Comparison of ENCODE assay signal across 9 mouse cellular contexts in the genomic region with DNA sequence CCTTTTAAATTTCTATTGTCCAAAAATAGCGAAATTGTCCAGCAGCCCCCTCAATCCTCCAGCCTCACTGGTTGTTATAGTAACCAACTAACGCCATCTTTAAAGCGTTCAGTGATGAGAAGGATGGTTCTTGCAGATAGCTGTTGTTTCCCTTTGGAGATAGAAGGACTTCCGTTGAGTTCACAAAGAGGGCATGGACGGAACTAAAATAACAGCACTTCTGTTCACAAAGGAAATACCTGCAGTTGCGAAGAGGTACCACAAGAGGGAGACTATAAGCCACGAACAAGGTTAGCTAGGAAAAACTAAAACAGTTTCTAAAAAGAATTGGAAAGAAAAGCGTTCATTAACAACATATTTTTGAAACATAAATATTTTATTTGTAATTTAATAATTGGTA.
A peak's percentile ranks its signal among the peaks of the same experiment; 100 is the strongest.
DNase-seq lines count a peak whose midpoint lies in the region; ATAC-seq and TF ChIP-seq lines count a peak whose summit lies in the region.
"Had no signal": no experiment of that assay in that cellular context is flagged by ENCODE, and none has a peak within 500 bp of the region (broad histone marks: within the 10 kb centered on the region; RNA-seq: fewer than 3 reads in every experiment).

No protein-coding gene starts in this region.

- no peak overlapping the region for H3K4me2 ChIP-seq in embryonic facial prominence, embryonic 14.5 days (ENCODE audit: low read depth, low read length)
- H3K4me2 ChIP-seq in lung, postnatal 0 days (replicated peaks; ENCODE audit: low read depth, low read length) = no peak overlapping the region
- H3K4me2 ChIP-seq: neural tube, embryonic 13.5 days had no signal

- H3K9me3 ChIP-seq in embryonic facial prominence, embryonic 14.5 days (ENCODE audit: control insufficient read depth, low read length) = no peaks in the 10 kb centered on the region
- H3K9me3 ChIP-seq in lung, postnatal 0 days (ENCODE audit: low read length) = no peaks in the 10 kb centered on the region
- H3K9me3 ChIP-seq: neural tube, embryonic 13.5 days had no signal

- TF ChIP-seq EP300 in lung, postnatal 0 days (IDR thresholded peaks at IDR 0.05) = no peak

- no peaks in the 10 kb centered on the region for H3K36me3 ChIP-seq in embryonic facial prominence, embryonic 14.5 days (ENCODE audit: control insufficient read depth, insufficient read depth, low read length)
- H3K36me3 ChIP-seq in lung, postnatal 0 days (ENCODE audit: insufficient read depth, low read length) = no peaks in the 10 kb centered on the region
- H3K36me3 ChIP-seq: neural tube, embryonic 13.5 days had no signal

- peak; percentile 31 for DNase-seq in cerebellum, adult 11 months
- peak; percentile 79 for DNase-seq in 3T3-L1 (ENCODE audit: low read depth, low spot score)
- peak; percentile 63 for DNase-seq in adrenal gland, postnatal 10 days
- DNase-seq in embryonic facial prominence, embryonic 14.5 days (ENCODE audit: low spot score) = peak; percentile 43
- DNase-seq in kidney, postnatal 10 days = peak; percentile 76
- peak; percentile 70 for DNase-seq in lung, postnatal 0 days (ENCODE audit: low spot score)
- peak; percentile 50 for DNase-seq in right cerebral cortex, postnatal 4 days

- H3K27me3 ChIP-seq in embryonic facial prominence, embryonic 14.5 days (replicated peaks; ENCODE audit: control insufficient read depth, insufficient read depth, low read length) = no peaks in the 10 kb centered on the region
- H3K27me3 ChIP-seq in lung, postnatal 0 days (replicated peaks; ENCODE audit: insufficient read depth, low read length) = no peaks in the 10 kb centered on the region
- H3K27me3 ChIP-seq: neural tube, embryonic 13.5 days had no signal

- no peak overlapping the region for H3K4me3 ChIP-seq in embryonic facial prominence, embryonic 14.5 days (ENCODE audit: low read depth, low read length)
- no peak overlapping the region for H3K4me3 ChIP-seq in lung, postnatal 0 days (ENCODE audit: low read depth, low read length)
- H3K4me3 ChIP-seq: neural tube, embryonic 13.5 days had no signal

- H3K4me1 ChIP-seq in embryonic facial prominence, embryonic 14.5 days (ENCODE audit: control insufficient read depth, insufficient read depth, low read length) = no peaks in the 10 kb centered on the region
- no peaks in the 10 kb centered on the region for H3K4me1 ChIP-seq in lung, postnatal 0 days (ENCODE audit: insufficient read depth, low read depth, low read length)
- H3K4me1 ChIP-seq: neural tube, embryonic 13.5 days had no signal

- H3K27ac ChIP-seq in embryonic facial prominence, embryonic 14.5 days (replicated peaks; ENCODE audit: low read depth, low read length) = no peak overlapping the region
- no peak overlapping the region for H3K27ac ChIP-seq in lung, postnatal 0 days (ENCODE audit: low read length)
- H3K27ac ChIP-seq: neural tube, embryonic 13.5 days had no signal

- WGBS in embryonic facial prominence, embryonic 14.5 days = 27% methylated on average over 8 of the region's 8 CpGs
- 21% methylated on average over 8 of the region's 8 CpGs for WGBS in lung, postnatal 0 days

- ATAC-seq in cerebellum, adult (ENCODE audit: insufficient number of reproducible peaks, low FRiP score, low TSS enrichment) = no peak
- no peak for ATAC-seq in embryonic facial prominence, embryonic 14.5 days (ENCODE audit: low read depth)
- no peak for ATAC-seq in lung, postnatal 0 days

- H3K9ac ChIP-seq in embryonic facial prominence, embryonic 14.5 days (ENCODE audit: low read depth, low read length) = no peak overlapping the region
- no peak overlapping the region for H3K9ac ChIP-seq in lung, postnatal 0 days (replicated peaks; ENCODE audit: low read depth)
- H3K9ac ChIP-seq: neural tube, embryonic 13.5 days had no signal

- TF ChIP-seq CTCF in lung, postnatal 0 days (IDR thresholded peaks at IDR 0.05) = peak; percentile 80
